Mouse (Mus musculus) lung, adult 18-20 months (tissue): Measurements from ENCODE around the gene Tbc1d9b.

Source experiments
- DNase-seq, 2 experiments: peaks; one replicate each; pipeline ENCODE4 v3.0.0; 2022; ENCODE audit warnings: mixed read lengths in 2 of 2

Tbc1d9b gene

DNA sequence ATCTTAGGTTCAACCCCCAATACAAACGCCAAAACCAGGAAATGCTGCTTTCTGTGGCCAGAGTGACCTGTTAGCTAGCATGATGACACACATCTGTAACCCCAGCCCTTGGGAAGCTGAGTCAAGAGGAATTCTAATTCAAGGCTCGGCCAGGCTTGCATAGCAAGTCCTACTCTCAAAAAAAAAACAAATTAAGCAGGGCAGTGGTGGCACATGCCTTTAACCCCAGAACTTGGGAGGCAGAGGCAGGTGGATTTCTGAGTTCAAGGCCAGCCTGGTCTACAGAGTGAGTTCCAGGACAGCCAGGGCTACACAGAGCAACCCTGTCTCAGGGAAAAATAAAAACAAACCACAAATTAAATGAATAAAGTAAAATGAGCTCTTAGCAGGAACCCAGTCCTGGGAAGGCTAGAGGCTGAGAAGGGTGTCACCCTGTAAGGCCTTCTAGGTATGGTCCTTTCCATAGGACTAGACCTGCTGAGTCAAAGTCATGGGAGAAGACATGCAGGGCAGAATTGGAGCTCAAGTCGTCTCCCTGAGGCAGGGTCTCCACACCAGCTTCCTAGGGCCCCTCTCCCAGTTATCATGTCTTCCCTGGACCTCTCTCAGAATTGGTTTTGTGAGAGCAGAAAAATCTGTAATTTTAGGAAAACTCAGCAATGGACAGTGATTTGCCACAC lies 81.0 kb downstream of the Tbc1d9b start:
- no peak for DNase-seq

DNA sequence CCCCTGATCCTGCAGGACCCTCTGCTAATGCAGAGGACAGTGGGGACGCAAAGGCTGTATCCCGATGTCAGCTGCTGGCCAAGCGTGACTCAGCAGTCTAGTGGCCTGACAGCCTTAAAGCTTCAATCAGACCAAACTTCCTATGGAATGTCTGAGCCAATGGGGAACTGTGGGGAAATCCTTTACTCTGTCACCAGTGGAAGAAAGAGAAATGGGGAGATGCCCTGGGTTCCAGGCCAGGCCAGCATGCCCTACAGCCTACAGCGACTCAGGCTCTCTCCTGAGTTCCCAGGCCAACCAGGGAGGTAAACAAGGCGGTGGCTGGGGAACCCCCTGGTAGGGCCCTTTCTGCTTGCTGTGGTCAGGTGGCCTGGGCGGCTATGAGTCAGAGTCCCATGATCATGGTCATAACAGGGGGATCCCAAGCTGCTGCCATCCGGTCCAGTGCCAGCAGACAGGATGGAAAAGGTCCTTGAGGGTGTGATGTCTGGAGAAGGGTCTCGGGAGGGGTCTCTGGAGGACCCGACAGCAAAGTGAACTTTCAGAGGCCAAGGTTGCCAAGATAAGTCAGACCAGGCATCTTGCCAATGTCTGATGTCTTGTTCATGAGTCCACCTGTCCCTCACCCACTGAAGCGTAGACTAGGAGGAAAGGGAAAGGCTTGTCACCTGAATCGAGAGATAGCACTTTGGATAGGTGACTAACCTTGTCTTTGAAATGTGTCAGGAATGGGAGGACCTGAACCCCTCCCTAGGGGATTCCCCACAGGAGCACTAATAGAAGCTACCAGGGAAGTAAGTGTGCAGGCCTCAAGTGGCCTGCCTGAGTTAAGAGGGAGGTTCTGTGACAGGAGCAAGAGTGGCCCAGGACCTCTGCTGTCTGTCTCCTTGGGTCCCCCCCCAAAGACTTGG lies 81.9 kb downstream of the Tbc1d9b start:
- peak; percentile 92 to 93 for DNase-seq

DNA sequence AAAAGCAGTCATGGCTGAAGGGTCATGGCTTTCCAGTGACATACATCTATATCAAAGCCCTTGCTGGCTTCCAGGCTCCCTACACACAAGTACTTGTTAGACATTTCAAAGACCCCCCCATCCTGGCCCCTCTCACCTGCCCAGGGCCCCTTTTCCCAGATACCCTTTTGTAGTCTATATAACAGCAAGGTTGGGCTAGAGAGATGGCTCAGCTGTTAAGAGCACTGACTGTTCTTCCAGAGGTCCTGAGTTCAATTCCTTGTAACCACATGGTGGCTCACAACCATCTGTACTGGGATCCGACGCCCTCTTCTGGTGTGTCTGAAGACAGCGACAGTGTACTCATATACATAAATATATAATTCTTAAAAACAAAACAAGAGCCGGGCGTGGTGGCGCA lies 83.4 kb downstream of the Tbc1d9b start:
- no peak for DNase-seq

DNA sequence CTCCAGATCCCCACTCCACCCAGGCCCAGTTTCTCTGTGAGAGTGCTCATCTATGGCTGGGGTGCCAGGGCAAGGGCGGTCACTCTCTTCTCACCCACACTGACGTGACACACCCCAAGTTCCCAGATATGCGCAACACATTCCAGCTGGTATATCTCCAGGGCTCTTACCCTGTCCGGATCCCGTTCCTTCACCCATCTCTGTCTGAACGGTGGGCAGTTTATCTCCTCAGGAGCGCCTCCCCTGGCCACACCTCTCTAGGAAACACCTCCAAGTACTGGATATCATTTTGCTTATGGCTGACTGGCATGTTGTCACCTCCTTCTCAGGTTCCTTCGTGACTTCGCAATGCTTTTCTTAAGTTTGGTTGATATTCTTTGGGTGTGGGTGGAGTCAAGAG lies 84.4 kb downstream of the Tbc1d9b start:
- DNase-seq, result no peak

DNA sequence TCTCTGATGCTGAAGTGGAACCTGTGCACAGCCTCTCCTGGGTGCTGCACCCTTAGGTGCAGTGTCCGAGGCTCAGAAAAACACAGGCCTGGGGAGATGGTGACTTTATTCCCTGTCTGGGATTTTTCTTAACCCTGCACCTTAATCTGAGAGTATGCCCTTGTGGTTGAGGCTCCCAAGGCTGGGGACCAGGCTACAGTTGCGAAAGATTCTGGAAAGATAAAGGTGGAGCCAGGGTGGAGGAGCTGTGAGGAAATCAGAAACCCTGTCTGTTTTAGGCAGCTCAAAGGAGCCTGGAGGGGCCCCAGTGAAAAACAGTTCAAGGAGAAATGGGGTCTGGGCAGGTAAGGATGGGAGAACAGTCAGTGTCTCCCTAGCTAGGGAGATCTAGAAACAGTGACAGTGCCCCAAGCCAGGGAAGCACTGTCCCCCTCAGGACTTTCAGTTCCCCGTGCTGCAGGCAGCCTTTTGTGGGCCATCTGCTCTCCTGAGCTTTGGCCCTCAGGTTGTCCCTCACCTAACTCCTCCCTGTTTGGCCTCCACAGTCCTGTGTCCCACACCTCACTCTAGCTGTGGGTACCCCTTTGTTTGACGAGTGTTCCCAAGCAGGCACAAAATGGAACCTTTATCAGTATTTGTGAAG lies 85.6 kb downstream of the Tbc1d9b start:
- DNase-seq, result no peak

DNA sequence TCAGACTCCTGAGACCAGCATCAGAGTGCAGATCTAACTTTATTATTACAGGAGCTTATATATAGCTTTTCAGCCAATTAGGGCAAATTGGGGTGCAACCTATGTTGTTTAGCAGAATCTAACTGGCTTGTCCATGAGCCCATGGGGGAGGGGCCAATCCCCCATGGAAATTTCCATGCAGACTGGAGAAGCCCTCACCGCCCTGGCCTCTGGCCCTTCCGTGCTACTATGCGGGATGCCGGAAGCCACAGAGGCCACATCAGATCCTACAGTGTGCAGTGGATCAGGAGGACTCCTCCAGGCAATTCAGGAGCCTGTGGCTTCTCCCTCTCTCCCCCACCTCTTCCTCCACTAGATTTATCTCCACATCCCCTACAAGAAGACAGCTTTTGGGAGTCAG lies 86.6 kb downstream of the Tbc1d9b start:
- no peak for DNase-seq

DNA sequence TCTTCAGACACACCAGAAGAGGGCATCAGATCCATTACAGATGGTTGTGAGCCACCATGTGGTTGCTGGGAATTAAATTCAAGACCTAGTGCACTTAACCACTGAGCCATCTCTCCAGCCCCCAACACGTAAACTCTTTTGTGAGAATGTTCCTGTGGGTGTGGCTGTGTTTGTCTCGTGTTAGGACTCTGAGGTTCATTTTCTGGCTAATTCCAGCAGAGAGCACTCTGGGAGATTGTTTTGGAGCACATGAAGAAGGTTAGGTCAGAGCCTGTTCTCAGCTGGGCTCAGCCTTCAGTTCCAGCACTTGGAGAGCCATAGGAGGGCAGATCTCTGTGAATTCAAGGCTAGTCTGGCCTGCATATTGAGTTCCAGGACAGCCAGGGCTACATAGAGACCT lies 88.6 kb downstream of the Tbc1d9b start:
- DNase-seq, result no peak
